Mouse (Mus musculus): ENCODE measurements at regions not wholly inside any gene's neighbourhood (a gene's known extent, or its start where the extent isn't known, plus 50 kb on each side); places are given as distances from the start of the nearest gene placed in this dataset.

DNA sequence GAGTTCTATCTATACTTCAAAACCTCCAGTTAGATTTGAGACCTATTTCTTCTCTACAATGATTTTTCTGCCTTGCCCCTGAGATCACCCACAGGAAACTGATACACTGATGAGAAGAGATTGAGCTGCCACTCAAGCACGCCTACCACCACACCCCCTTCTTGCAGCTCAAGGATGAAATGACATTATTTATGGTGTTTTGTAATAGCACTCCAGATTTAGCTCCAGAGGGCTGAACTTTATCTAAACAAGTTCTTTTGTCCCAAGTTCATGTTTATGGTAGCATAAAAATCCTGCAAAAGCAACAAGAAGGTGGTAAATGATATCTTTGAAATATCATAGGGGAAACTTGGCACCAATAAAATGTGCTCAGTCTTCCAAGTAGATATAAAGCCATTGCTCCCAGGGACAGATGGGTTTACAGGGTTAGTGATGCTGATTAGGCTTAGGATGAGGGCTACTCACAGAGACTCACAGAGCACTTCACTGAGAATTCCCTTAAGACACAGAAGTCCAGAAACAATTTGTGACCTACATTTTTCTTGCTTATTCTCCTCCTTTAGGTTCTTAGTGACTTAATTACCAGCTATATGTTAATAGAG lies 538.4 kb upstream of the Sema6d start:
- no peak overlapping the region for H3K4me2 ChIP-seq (replicated peaks; ENCODE audit: low read depth, low read length)
- no peak overlapping the region for H3K4me3 ChIP-seq (ENCODE audit: low read depth, low read length)
- no peak overlapping the region for H3K27ac ChIP-seq (ENCODE audit: low read depth, low read length)
- ATAC-seq (ENCODE audit: low FRiP score) (no peak), DNase-seq (ENCODE audit: low spot score) (no peak)
- 70% methylated on average over 1 of the region's 1 CpGs for WGBS
- H3K9me3 ChIP-seq (ENCODE audit: control insufficient read depth, low read length), result no peaks in the 10 kb centered on the region
- H3K4me1 ChIP-seq (replicated peaks; ENCODE audit: control insufficient read depth, insufficient read depth, low read length), result no peaks in the 10 kb centered on the region
- H3K27me3 ChIP-seq (ENCODE audit: control insufficient read depth, insufficient read depth, low read length), result no peaks in the 10 kb centered on the region
- H3K36me3 ChIP-seq (ENCODE audit: control insufficient read depth, insufficient read depth, low read length), result no peaks in the 10 kb centered on the region
- no peak overlapping the region for H3K9ac ChIP-seq (ENCODE audit: low read depth, low read length)

DNA sequence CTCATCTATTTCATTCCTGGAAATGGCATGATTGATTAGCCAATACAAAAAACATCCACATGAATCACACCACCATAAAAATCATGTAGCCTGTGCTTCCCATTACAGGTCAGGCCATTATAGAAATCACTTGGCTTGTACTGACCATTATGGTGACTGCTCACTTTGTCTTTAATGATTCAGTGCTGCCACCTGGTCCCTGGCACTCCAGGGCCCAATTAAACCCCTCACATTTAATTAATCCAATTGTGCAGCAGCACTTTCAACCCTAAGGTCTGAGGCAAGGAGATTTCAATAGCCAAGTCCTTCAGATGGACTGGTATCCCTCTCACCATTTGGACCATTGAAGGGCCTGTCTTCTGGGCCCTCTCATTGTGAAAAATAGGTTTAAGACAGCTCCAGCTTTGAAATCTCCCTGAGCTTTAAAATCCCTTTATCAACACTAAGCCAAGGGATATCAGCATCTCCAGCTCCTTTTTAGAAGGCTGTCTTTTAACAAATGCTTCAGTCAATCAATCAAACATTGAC lies 531.6 kb upstream of the Sema6d start:
- Histone ChIP-seq H3K4me2 (replicated peaks; ENCODE audit: low read depth, low read length) (no peak overlapping the region), H3K27ac (ENCODE audit: low read depth, low read length) (0 out of 2 replicates have a peak overlapping the region, but pooled peaks have one; percentile 30), H3K9me3 (ENCODE audit: control insufficient read depth, low read length) (no peaks in the 10 kb centered on the region), H3K4me1 (replicated peaks; ENCODE audit: control insufficient read depth, insufficient read depth, low read length) (no peaks in the 10 kb centered on the region), H3K9ac (ENCODE audit: low read depth, low read length) (no peak overlapping the region), H3K4me3 (ENCODE audit: low read depth, low read length) (no peak overlapping the region), H3K27me3 (ENCODE audit: control insufficient read depth, insufficient read depth, low read length) (no peaks in the 10 kb centered on the region), H3K36me3 (ENCODE audit: control insufficient read depth, insufficient read depth, low read length) (no peaks in the 10 kb centered on the region)
- ATAC-seq (ENCODE audit: low FRiP score), result no peak; the same call in 1 of the 2 replicates
- peak; percentile 9 for DNase-seq (ENCODE audit: low spot score)
